Mouse (Mus musculus): Measurements from ENCODE around the gene Gm11172.

The Gm11172 gene

DNA sequence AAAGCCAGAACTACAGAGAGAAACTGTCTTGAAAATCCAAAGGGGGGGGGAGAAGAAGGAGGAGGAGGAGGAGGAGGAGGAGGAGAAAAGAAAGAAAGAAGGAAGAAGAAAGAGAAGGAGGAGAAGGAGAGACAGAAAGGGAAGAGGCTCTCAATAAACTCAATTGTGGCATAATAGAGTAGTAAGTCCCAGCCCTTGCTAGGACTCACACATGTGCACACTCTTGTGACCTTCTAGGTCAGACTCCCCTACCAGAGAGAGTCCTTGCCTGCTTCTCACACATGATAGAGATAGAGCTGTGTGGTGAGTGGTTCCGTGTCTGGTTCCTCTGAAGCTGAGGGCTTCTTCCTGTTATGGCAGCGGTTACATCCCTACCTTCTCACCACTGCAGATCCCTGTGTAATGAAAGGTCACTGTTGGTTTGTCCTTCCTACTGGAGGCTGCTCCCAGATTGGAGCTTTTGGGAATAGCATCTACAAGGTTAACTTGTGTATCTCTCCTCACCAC, at the start of gene Gm11172:
Gm11172 (plus strand) TSS at position 51 of the 507 bp plus-strand sequence.
- DNase-seq: no peak

DNA sequence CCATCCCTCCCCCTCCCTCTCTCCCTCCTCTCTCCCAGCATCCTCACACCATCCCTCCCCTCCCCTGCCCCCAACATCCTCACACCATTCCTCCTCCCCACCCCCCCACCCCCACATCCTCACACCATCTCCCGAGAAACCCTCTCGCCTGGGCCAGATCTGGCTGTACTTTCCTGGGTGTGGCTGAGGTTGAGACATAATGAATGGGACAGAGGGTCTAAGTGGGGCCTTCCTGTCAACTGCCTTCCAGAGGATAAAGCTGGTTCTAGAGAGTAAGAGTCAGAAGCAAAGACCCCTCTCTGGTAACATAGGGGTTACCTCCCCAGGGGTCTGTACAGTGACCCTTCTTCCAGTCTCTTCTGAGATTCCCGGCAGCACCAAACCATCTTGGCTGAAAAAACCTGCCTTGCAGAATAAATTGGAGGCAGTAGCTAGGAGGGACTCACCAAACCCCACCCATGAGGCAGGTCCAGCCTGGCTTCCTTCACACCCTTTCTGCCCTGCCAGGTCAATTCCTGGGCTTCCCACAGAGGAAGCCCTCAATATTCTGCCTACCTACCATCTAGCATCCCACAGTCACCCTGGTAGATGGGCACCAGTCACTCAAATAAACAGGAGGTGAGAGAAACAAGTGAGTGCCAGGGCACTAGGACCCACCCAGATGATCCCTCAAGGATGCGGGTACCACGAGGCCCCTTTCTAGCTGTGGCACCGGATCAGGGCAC, 49.0 kb upstream of the Gm11172 start:
- no peak for DNase-seq

DNA sequence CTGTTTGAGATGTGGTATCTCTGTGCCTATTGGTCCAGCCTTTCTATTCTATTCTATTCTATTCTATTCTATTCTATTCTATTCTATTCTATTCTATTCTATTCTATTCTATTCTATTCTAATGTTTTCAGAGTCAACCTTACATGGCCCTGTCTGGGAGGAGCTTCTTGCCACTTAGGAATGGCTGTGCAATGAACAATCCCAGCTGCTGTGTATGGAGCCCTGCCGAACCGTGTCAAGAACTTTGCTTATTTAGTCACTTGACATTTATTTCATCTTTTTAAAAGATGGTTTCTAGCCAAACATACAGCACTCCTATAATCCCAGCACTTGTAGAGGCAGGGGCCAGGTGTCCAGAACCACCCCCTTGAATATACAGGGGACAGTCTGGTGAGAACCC, 48.4 kb upstream of the Gm11172 start:
- DNase-seq: no peak

DNA sequence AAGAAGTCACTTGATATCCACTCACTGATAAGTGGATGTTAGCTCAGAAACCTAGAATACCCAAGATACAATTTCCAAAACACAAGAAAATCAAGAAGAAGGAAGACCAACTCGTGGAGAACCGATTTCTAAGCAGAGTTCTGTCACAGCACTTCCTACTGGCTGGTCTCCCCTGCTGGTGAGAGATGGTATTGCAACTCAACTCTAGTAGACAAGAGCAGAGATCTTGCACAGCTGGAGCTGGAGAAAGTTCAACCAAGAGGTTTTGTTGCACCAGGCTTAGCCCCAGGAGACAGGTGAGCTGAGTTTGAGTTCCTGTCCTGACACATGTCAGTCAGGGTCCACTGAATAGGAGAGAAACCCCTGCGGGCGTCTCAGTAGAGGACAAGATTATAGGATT, 45.6 kb upstream of the Gm11172 start:
- DNase-seq: peak; percentile 57

DNA sequence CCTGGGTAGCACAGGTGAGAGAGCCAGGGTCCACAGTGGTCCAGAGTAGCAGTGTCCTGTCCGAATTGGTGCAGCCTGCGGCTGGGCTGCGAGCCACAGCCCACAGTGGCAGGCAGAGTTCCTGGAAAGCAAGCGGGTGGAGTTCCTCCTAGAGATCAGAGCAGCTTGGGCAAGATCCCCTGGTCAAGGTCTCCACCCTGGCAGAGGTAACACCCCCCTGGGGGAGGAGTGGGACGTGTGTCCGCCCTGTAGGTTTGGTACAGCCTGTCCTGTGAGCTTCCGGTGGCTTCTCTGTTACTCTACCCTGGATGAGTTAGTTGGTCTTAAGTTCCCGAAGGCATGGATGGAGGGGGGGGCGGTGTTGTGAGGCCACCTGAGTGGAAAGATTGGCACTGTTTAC, 43.9 kb upstream of the Gm11172 start:
- DNase-seq: no peak

DNA sequence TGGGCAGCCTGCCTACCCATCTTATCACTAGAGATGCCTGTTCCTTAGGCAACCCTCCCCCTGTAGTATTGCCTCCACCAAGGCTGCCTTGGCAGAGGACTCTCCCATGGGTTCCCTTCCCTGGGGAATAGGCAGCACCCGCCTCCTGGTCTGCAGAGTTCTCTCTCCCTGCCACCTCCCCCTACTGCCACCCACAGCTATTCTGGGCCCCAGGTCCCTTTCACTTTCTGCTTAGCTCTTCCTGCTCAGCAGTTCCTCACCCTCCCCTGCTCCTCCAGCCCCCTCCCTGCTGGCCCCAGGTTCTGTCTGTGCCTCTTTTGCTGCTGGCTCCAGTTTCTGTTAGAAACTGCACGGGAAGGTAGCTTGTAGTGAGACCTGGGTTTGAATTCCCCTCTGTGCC, 43.1 kb upstream of the Gm11172 start:
- peak; percentile 63 for DNase-seq

DNA sequence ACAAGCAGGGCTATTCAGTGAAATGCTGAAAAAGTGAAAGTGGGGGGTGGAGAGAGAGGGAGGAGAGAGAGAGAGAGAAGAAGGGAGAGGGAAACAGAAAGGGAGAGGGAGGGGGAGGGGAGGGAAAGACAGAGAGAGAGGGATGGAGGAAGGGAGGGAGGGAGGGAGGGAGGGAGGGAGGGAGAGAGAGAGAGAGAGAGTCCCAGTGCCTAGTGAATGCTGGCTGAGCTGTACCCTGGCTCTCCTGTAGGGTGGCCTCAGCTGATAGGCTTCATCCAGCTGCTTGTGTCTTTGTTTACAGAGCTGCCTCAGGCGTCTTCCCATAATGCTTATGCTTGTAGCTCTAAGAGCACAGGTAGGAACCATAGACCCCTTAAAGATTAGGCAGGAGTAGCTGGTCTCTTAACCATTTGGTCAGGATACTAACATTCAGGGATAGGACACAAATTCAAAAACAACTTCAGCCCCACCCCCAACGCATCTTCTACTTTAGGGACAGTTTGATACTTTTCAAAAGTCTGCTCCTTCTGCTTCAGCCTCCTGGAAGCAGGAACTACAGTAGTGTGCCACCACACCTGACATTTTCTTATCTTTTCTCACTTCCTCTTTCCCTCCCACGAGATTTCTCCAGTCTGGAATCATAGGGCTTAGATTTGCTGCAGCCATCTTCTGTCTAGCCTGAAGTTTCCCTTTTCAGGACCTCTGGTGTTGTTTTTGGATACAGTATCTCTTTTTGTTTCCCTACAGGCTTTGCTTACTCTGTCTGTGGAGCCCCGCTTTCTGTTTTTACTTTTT, 42.0 kb upstream of the Gm11172 start:
- DNase-seq: no peak

DNA sequence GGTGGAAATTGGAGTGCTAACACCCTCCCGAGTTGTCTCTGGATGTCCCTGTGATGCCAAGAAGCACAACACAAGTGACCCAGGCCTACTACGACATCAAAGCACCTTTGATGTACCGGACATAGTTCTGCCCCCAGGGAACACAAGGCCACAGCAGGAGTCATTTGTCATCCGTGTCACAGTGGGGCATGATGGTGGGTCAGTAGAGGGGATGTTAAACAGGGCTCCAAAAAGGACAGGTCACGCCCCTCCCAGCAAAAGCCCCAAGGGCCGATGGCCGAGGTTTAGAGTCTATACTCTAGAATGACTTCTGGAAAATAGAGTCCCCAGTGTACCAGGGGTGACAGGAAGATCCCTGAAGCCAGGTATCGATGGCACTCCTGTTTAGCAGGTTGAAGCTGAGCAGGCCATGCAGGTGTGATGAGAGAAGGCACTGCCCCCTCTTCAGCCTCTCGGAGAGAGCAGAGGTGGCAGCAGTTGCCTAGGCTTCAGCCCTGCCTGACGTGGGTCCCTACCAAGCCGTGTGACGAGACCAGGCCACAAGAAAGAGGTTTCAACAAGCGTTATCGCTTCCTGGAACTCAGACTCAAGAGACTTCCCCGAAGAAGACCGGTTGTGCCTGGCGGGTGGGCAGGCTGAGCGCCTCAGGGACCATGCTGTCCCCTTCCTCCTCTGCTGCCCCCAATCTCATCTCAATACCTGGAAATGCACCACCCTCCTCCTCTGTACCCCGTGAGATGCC, 40.8 kb upstream of the Gm11172 start:
- DNase-seq: no peak

DNA sequence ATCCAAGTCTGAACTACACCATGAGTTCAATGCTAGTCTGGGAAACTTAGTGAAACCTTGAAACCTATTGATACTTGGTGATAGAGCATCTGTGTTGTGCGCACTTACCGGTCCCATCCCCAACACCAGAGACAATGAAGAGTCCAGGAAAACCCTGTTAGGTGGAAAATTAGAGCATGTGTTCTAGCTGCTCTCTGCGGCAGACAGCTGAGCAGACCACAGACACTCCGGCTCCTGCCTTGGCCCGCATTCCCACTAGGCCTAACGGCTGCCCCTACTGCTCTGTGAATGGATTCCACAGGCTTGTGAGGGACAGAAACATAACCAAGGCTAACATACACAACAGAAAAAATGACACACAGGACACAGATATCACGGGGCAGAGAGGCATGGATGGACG, 39.2 kb upstream of the Gm11172 start:
- no peak for DNase-seq

DNA sequence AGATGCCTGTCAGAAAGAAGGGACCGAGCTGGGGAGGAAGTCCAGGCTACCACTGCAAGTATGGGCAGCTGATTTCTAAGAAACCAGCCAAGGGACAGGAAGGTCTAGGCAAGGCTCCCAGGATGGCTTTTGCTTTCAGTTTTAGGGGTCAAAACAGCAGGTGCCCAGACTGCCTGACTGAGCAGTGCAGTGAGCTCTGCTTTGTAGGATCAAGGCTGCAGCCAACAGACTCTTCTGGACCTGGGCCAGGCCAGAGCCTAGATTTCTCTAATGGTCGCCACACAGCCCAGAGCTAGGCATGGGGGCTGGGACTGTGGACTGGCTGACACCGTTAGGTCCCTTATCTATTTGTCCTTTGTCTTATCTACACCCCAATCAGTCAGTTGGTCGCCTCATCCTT, 38.0 kb upstream of the Gm11172 start:
- no peak for DNase-seq

DNA sequence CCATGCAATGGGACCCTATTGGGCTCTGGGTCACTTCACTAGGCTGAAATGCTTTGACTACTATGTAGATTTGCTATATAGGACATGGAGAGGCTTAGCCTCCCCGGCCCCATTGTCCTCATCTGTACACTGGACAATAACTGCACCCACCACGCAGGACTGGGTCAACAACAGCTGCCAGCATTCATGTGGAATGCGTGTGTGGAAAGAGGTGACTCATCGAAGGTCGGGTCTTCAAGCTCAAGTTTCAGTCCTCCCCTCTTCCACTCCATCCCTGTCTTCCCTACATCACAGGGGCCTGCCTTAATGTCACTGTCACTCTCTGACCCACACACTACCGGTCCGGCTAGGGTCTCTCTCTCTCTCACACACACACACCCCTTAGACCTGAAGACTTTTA, 36.4 kb upstream of the Gm11172 start:
- DNase-seq: no peak

DNA sequence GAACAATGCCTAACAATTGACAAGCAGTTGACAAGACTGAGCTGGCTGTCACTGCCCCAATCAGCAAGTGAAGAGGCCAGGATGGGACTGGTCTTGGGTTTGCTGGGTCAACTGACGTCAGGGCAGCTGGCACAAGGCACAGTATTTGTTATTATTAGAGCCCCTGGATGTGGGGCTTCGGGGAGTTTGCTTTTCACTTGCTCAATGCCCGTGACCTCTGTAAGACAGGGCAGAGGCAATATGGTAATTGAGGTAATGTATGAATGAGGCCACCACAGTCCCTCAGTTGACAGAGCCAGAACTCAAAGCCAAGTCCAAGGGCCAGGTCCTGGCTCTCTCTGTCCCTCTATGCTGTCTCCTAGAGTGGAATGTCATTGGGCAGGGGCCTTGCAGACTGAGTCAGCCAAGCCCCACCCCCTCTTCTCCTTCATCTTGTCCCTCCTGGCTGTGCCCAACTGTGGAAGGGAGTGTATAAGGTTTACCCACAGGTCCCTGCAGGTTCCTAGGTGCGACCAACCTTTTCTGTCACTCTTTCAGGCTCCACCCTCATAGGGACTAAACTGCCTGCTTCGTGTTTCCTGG, 35.0 kb upstream of the Gm11172 start:
- DNase-seq: no peak

DNA sequence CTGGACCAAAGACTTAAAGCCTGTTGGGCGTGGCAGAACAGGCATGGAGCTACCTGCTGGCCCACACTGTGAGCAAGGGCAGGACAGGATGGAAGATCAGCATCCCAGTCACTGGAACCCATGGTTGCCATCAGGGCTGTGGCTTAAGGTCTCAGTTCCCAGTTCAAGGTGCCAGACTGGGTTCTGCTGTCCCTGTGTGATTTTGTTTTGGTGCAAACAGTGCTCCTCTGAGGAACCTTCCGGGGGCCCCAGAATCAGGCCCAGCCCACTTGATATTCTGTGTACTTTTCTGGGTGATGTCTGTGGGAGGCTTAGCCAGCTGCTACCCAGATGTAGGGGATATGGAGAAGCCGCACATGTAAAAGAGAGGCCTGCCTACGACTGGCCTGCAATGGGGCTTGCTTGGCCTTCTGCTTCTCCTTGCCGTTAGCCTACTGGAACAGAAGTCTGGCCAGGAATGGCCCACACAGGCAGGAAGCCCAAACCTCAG, 32.0 kb upstream of the Gm11172 start:
- no peak for DNase-seq

DNA sequence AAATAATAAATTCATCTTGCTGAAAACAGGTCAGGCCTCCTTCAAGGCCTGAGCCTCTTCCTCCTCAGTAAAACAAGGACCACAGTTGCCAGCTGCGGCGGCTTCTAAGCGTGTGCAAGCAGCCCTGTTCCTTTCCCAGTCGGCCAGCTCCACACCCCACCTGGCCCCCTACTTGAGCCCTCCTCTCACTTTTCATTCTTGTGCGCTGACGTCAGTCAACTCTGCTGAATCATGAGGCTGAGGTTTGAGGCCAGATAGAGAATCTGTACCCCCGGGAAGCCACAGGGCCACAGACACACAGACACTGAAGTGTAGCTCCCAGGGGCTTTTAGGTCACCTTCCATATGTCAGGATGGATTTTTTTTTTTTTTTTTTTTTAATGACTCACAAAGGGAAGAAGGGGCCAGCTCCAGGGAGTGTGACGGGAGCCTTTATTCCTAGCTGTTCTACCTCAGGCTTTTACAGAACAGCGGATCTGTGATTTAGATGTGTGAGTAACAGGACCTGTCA, 30.8 kb upstream of the Gm11172 start:
- no peak for DNase-seq

DNA sequence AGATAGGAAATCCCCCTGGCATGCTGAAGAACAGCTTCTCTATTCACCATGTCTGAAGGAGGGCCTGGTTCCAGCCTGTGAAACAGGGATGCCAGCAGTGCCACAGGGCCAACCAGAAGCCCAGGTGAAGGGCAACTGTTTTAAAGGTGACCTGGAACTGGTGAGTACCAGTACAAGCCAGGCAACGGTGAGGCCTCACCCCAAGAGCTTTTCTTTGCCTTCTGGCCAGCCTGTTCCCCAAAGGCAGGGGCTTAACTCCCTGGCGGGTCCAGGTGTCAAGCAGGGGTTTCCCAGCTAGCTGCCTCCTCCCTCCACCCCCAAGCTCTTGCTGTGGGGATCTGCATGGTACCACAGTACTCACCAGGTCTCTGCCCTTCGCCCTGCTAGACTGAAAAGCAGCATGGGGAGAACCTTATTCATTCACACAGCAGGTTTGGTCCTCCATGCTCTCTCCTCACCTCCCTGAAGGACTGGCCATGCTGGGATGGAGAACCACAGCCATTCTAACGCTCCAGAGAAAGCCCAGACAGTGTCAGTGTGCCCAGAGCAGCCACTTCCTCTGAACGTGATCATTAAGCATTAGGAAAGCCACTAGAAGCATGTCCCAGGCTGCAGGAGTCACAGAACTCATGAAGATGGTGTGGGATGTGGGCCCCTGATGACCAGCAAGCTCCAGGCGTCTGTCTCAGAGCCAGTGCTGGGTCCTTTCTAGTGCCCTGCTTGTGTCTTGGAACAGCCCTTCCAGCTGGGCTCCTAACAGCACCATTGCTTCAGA, 30.2 kb upstream of the Gm11172 start:
- no peak for DNase-seq

DNA sequence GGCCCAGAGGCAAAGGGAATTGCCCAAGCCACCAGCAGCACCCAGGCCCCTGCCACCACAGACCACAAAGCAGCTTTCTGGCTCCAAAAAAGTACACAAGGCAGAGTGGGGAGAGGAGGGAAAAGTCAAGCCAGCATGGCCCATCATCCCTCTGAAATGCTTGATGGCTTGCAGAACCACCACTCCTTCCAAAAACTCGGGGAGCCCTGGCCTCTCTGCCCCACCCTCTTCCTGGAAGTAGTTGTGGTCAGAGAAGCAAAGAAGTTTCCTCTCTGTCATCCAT, 29.6 kb upstream of the Gm11172 start:
- no peak for DNase-seq

DNA sequence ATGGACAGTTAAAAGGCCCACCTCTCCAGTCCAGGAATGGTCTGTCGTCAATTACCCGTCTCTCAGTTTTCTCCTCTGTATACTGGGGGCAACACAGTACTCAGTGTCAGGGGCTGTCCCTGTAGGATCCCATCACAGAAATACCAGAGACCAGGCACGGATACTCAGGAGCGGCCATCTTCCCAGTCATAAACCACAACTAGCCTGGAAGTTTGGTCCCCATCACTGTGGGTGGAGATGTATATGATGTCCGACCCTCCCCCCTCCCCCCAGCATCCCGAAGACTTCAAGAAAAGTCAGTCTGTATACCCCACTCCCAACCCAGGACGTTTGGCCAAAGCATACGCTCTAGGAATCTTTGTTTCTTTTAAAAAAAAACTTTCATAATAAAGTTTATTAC, 29.3 kb upstream of the Gm11172 start:
- DNase-seq: no peak

DNA sequence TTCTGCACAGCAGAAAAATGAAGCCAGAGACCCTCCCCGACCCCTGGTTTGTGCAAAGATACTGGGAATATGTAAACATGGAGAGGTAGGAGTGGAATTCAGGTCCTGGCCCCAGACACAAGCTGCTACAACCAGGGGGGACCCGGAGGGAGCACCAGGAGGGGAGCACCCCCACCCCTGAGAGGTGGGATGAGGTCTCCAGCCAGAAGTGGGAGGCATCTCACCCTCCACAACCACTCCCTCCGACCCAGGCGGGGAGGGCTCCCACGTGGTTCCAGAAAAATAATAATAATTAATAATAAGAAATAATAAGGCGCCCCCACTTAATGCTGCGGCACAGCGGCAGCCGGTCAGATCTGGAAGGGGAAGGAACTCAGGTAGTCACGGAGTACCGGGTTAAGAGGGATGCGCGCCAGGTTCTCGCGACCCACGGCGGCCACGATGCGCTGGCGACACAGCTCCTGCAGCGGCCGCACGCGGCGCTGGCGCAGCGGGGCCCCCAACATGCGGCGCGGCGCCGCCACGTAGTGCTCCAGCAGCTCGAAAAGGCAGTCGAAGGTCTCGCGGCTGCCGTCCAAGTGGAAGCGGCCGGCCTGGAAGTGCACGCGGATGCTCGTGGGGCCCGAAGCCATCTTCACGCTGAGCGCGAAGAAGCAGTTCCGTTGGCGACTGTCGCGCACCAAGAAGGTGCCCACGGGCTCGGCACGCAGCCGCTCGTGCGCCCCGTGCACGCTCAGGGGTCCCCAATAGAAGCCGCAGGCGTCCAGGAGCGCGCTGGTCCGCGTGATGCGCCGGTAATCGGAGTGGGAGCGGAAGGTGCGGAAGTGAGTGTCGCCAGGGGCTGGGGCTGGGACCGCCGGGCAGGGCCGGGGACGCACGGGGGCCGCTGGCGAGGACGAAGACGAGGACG, 28.6 kb upstream of the Gm11172 start:
- peak; percentile 18 for DNase-seq

DNA sequence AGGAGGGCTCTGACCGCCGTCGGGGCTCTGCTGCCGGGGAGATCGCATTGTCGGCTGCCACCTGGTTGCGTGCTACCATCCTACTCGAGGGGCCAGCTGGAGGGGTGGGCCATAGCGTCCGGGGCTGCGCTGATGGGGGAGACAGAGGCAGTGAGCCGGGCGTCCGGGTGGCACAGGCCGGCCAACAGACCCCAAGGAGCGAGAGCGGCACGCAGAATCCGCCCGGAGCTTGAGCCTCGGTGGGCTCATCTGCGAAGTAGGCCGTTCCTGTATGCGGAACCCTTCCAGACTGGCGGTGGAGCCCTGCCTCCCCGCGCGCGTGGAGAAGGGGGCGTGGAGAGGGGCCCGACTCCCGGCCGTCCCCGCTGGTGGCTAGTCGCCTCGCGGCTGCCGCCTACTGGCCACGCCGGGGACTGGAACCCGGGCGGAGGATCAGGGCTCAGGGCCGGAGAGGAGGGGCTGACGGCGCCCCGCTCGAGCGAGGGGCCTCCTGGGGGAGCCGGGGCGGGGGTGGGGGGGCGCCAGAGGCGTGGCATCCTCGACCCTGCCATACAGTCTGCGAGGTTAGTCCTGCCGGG, 27.8 kb upstream of the Gm11172 start:
- DNase-seq: peak; percentile 78

DNA sequence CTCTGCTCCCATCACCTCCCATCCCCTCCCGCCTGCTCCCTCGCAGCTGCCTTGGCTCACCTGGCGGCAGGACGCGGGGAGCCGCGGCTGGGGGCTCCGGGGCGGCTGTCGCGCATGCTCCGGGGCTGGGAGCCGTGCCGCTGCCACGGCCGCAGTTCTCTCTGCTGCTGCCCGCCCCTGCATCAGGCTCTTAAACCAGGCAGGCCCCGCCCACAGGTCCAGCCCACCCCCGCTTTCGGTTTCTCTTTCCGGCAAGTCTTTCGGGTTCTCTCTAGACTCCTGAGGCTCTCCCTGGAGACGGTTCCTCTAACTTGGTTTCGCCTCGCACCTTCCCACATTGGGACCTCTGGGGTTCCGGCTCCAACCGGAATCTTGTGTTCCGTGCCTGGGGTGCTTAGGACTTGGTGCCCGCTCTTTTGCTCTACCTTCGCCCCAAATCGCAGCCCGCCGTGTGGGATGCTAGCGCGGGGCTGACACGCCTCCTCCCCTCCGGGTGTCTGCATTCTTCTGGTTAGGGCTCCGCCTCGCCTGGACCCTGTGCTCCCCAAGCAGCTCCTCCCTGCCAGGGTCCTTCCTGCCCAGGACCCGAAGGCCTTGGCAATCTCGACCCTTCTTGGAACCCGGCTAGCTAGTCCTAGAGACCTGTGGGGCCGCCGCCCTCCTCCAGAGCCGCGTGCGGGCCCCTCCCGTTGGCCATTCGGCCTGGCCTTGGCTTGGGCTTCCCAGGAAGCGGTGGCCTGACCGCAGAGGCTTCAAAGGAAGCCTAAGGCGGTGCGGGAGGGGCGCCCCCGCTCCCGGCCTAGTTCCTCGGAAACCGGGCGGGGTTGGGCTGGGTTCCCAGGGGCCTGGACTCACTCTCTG, 27.1 kb upstream of the Gm11172 start, which contains the start of gene Socs1:
Socs1 (minus strand) TSS at position 166 of the 861 bp plus-strand sequence.
- DNase-seq: peak; percentile 79

Data from right cerebral cortex, adult 18-20 months (tissue).